Mouse (Mus musculus) kidney, embryonic 16.5 days (tissue): ENCODE data around the gene Cacna1c. TPM values are rescaled to one million over a fixed set of nuclear protein-coding genes. Genes with fewer than 3 reads are reported as not detected.

Experiments used
- ATAC-seq: fragments of 200-750 bp; cut with Nextera tagmentation; 2 replicates; pipeline ENCODE4 v1.8.0; 2017; ENCODE audit warnings: moderate TSS enrichment; ENCODE audit not compliant: low FRiP score, low TSS enrichment
- H3K27ac ChIP-seq: fragments of 300-500 bp; sonication (generic); 2 replicates; pipeline ENCODE4 v1.5.1; 2014; ENCODE audit warnings: low read length
- H3K27me3 ChIP-seq: fragments of 300-500 bp; sonication (generic); 2 replicates; pipeline ENCODE4 v1.6.1; 2014; ENCODE audit warnings: low read length, control low read depth, mixed read lengths; ENCODE audit not compliant: insufficient read depth
- H3K36me3 ChIP-seq: fragments of 300-500 bp; sonication (generic); 2 replicates; pipeline ENCODE4 v1.6.1; 2014; ENCODE audit warnings: low read length, control low read depth, mixed read lengths; ENCODE audit not compliant: insufficient read depth
- H3K4me1 ChIP-seq: fragments of 300-500 bp; sonication (generic); 2 replicates; pipeline ENCODE4 v1.6.1; 2014; ENCODE audit warnings: low read length, control low read depth, mixed read lengths; ENCODE audit not compliant: insufficient read depth
- H3K4me2 ChIP-seq: fragments of 300-500 bp; sonication (generic); replicated peaks from 2 replicates; pipeline ENCODE4 v1.6.1; 2014; ENCODE audit warnings: low read depth, low read length
- H3K4me3 ChIP-seq: fragments of 300-500 bp; sonication (generic); 2 replicates; pipeline ENCODE4 v1.5.1; 2014; ENCODE audit warnings: mild to moderate bottlenecking, low read length
- H3K9ac ChIP-seq: fragments of 300-500 bp; sonication (generic); replicated peaks from 2 replicates; pipeline ENCODE4 v1.6.1; 2014; ENCODE audit warnings: low read length
- H3K9me3 ChIP-seq: fragments of 300-500 bp; sonication (generic); 2 replicates; pipeline ENCODE4 v1.6.1; 2016; ENCODE audit warnings: low read length, control low read depth
- WGBS: fragments of 180-500 bp; shearing (Covaris S2); extraction: QIAGEN DNeasy Blood & Tissue Kit; methylation state at CpG from one replicate; pipeline ENCODE4 v1.1.7; 2014; 5-methylcytosine and 5-hydroxymethylcytosine counted together
- polyA plus RNA-seq: library from polyadenylated mRNA; unstranded; fragments of >200 nt; fragmentation: Nextera tagmentation; extraction: Ambion mirVana; gene quantifications from 2 replicates; pipeline ENCODE4 v1.2.1, GENCODE M21; 2015

Gene Cacna1c
- polyA plus RNA-seq, 1 experiment from 2014 or later: 1.4 TPM

DNA sequence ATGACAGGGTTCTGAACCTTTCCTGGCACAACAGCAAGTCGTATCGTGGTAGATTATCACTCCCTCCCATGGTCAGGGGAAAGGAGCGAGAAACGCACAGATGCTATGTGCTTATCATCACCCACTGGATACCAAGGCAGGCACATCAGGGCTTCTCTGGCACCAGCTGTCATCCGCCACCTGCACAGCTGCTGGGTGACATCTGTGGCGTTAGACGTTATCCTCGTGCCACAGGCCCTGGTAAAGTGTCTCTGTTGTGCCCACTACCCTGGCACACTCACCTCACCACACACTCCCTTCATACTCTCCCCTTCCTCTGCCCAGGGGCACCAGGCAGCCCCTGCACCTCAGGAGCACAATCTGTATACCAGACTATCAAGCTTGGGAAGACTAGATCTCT, 137.8 kb downstream of the Cacna1c start:
- 86% methylated on average over 8 of the region's 8 CpGs for WGBS
- Histone ChIP-seq H3K9me3 (no peaks in the 10 kb centered on the region), H3K9ac (no peak overlapping the region), H3K4me1 (no peaks in the 10 kb centered on the region), H3K4me3 (no peak overlapping the region), H3K4me2 (no peak overlapping the region), H3K27me3 (no peaks in the 10 kb centered on the region), H3K27ac (no peak overlapping the region), H3K36me3 (no peaks in the 10 kb centered on the region)
- no peak for ATAC-seq

GRCm38 (mm10) chr6:119057076-119057479, 139.1 kb downstream of the Cacna1c start:
- ATAC-seq: peak; percentile 39; the same call in 1 of the 2 replicates
- Histone ChIP-seq H3K36me3 (no peaks in the 10 kb centered on the region), H3K27ac (no peak overlapping the region), H3K4me3 (no peak overlapping the region), H3K9ac (no peak overlapping the region), H3K27me3 (no peaks in the 10 kb centered on the region), H3K4me1 (peaks cover 3% of the 10 kb centered on the region; the same call in 1 of the 2 replicates), H3K9me3 (no peaks in the 10 kb centered on the region), H3K4me2 (no peak overlapping the region)
- 90% methylated on average over 15 of the region's 15 CpGs for WGBS

- H3K27me3 ChIP-seq: no peaks in the 10 kb centered on the region
- no peak overlapping the region for H3K4me3 ChIP-seq
- no peak overlapping the region for H3K9ac ChIP-seq
- 59% methylated on average over 10 of the region's 10 CpGs for WGBS
- peaks cover 4% of the 10 kb centered on the region; the same call in 1 of the 2 replicates for H3K4me1 ChIP-seq
- peak overlapping the region; percentile 60 for H3K27ac ChIP-seq
- H3K36me3 ChIP-seq: no peaks in the 10 kb centered on the region
- ATAC-seq: peak; percentile 46
- H3K4me2 ChIP-seq: peak overlapping the region; percentile 19; the same call in 1 of the 2 replicates
- H3K9me3 ChIP-seq: no peaks in the 10 kb centered on the region
Measured at GRCm38 (mm10) chr6:119052801-119053200, 143.4 kb downstream of the Cacna1c start.

DNA sequence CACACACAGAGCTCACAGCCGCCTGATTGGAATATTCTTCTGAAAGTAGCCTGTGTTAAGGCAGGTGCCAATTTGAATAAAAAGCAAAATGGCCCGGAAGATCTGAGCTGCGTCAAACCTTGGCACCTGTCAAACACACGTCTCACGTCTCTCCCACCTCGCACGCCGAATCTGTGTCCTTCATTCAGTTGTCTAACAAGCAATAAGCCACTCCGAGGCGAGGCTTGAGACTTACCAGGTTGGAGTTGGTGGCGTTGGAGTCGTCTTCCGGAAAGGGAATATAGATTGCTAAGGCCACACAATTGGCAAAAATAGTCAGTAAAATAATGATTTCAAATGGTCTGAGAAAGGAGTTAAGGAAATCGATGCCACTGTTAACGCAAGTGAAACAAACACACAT, 143.9 kb downstream of the Cacna1c start:
- Histone ChIP-seq H3K27ac (peak overlapping the region; percentile 65; the same call in 1 of the 2 replicates), H3K4me2 (peak overlapping the region; percentile 24), H3K4me1 (peaks cover 4% of the 10 kb centered on the region; the same call in 1 of the 2 replicates), H3K36me3 (no peaks in the 10 kb centered on the region), H3K27me3 (no peaks in the 10 kb centered on the region), H3K4me3 (no peak overlapping the region), H3K9ac (no peak overlapping the region), H3K9me3 (no peaks in the 10 kb centered on the region)
- 74% methylated on average over 15 of the region's 15 CpGs for WGBS
- no peak for ATAC-seq

- Histone ChIP-seq H3K27ac (peak overlapping the region; percentile 17; the same call in 1 of the 2 replicates), H3K27me3 (no peaks in the 10 kb centered on the region), H3K36me3 (no peaks in the 10 kb centered on the region), H3K9me3 (no peaks in the 10 kb centered on the region), H3K4me2 (no peak overlapping the region), H3K4me3 (no peak overlapping the region), H3K9ac (no peak overlapping the region), H3K4me1 (peaks cover 4% of the 10 kb centered on the region; the same call in 1 of the 2 replicates)
- no peak for ATAC-seq
- 78% methylated on average over 2 of the region's 2 CpGs for WGBS
Measured at GRCm38 (mm10) chr6:119051721-119052120, 144.5 kb downstream of the Cacna1c start.

- H3K4me1 ChIP-seq: peaks cover 3% of the 10 kb centered on the region; the same call in 1 of the 2 replicates
Measured at GRCm38 (mm10) chr6:119047340-119047739, 148.9 kb downstream of the Cacna1c start.

DNA sequence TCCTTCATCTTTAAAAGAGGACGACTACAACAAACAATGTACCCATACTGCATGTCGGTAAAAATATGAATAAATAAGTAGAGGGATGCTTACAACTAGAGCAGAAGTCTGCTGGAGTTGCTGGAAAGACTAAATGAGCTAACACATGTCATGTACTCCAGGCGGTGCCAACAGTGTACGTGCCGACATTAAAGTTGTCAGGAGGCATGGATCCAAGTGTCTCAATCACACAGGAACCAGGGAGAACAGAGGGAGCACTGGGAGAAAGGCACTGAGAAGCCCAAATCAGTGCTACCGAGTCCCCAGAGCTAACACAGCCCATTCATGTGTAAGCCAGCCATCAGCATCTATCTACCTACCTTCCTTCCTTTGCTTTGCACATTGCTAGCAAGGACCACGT, 150.7 kb downstream of the Cacna1c start:
- Histone ChIP-seq H3K36me3 (no peaks in the 10 kb centered on the region), H3K4me3 (no peak overlapping the region), H3K9me3 (no peaks in the 10 kb centered on the region), H3K4me1 (no peaks in the 10 kb centered on the region), H3K27me3 (no peaks in the 10 kb centered on the region), H3K4me2 (no peak overlapping the region), H3K27ac (no peak overlapping the region), H3K9ac (no peak overlapping the region)
- ATAC-seq: no peak
- WGBS: 84% methylated on average over 7 of the region's 7 CpGs

More at GRCm38 (mm10) chr6:119047340-119047739, 148.9 kb downstream of the Cacna1c start:
- ATAC-seq: no peak
- H3K4me3 ChIP-seq: no peak overlapping the region
- WGBS: 67% methylated on average over 8 of the region's 8 CpGs
- H3K9ac ChIP-seq: no peak overlapping the region
- H3K36me3 ChIP-seq: no peaks in the 10 kb centered on the region
- no peaks in the 10 kb centered on the region for H3K9me3 ChIP-seq
- H3K4me2 ChIP-seq: no peak overlapping the region
- no peaks in the 10 kb centered on the region for H3K27me3 ChIP-seq
- H3K27ac ChIP-seq: no peak overlapping the region

DNA sequence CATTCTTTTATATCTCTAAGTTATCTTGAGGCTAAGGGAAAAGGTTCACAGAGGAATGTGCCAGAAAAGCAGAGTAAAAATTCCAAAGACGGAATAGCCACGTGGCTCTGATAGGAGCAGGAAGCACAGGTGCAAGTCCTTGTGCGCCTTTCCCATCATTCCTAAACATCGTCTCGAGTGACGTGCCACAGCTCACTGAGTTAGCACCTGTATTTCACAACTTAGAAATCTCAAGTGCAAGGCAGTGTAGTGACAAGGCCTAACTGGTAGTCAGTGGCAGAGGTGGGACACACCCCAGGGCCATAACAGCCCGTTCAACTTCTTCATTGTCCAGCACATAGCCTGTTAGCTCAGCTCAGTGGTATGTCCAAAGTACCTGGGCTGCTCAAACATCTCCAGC, 152.1 kb downstream of the Cacna1c start:
- H3K4me2 ChIP-seq: no peak overlapping the region
- H3K27ac ChIP-seq: no peak overlapping the region
- H3K4me3 ChIP-seq: no peak overlapping the region
- H3K9me3 ChIP-seq: no peaks in the 10 kb centered on the region
- H3K9ac ChIP-seq: no peak overlapping the region
- no peaks in the 10 kb centered on the region for H3K36me3 ChIP-seq
- ATAC-seq: no peak
- no peaks in the 10 kb centered on the region for H3K4me1 ChIP-seq
- WGBS: 68% methylated on average over 7 of the region's 7 CpGs
- H3K27me3 ChIP-seq: no peaks in the 10 kb centered on the region

DNA sequence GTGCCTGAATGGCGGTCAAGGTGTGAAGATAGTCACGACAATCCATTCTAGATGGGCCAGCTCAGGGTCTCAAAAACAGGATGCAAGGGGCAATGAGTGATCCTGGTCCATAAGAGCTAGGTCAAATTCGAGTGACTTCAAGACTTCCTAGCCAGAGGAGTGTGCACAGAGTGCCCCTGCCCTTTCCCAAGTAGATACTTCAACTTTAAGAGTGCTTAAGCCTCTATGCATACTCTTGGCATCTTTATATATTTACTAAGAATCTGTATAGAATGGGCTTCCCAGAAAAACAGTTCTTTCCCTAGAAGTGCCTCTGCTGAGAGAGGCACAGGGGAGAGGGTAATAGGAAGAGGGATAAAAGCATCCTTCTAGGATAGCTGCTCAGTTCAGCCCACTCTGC, 153.4 kb downstream of the Cacna1c start:
- no peak overlapping the region for H3K9ac ChIP-seq
- no peaks in the 10 kb centered on the region for H3K9me3 ChIP-seq
- no peaks in the 10 kb centered on the region for H3K4me1 ChIP-seq
- no peak overlapping the region for H3K4me2 ChIP-seq
- 83% methylated on average over 3 of the region's 3 CpGs for WGBS
- no peak overlapping the region for H3K27ac ChIP-seq
- no peak for ATAC-seq
- H3K27me3 ChIP-seq: no peaks in the 10 kb centered on the region
- no peaks in the 10 kb centered on the region for H3K36me3 ChIP-seq
- no peak overlapping the region for H3K4me3 ChIP-seq

DNA sequence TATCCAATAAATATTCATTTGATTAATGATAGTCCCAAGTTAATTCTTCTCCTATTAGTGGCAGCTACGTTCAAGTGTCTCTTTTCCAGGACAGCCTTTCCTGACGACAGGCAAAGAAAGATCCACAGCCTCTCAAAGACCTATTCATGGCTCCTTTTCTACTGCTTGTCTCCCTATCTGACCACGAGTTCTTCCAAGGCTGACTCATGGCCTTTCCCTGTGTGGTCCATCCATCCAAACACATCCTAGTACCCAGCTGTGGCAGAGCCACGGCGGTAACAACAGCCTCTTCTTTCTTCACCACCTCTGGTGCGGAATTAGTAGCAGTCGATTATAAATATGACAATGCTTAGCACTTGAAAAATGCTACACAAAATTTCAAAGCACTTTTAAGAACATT, 155.3 kb downstream of the Cacna1c start:
- Histone ChIP-seq H3K4me2 (no peak overlapping the region), H3K9me3 (no peaks in the 10 kb centered on the region), H3K9ac (no peak overlapping the region), H3K36me3 (no peaks in the 10 kb centered on the region), H3K4me1 (0 out of 2 replicates have a peak, but pooled peaks cover 3% of the 10 kb centered on the region), H3K27ac (no peak overlapping the region), H3K27me3 (no peaks in the 10 kb centered on the region), H3K4me3 (no peak overlapping the region)
- no peak for ATAC-seq
- 77% methylated on average over 7 of the region's 7 CpGs for WGBS
